Mouse (Mus musculus): ENCODE measurements around the gene C130073F10Rik. TPM values are rescaled to one million over a fixed set of nuclear protein-coding genes. Genes with fewer than 3 reads are reported as not detected.
"Not testable (repeated sequence)": the region's sequence is repeated elsewhere in the genome, so short reads cannot be mapped to it uniquely, and the experiment has no call there.

Gene C130073F10Rik
- polyA plus RNA-seq, 1 experiment from 2014 or later, result not detected

DNA sequence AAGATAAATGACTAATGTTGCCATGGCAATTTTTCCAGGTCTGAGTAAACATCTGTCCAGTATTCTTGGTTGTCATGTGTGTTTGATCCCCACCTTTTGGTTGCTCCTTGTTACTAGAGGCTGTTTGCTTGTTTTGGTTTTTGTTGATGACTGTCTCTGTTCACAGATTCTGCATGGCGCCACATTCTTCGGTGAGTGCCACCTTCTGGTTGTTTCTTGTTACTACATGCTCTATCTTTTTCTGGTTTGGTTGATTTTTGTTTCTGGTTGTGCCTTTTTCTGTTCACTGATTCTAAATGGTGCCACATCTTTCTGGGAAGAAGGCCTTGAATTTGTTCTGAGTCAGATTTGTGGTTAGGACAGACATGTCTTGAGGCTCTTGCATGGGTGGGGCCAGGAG, 42.7 kb downstream of the C130073F10Rik start:
- Histone ChIP-seq H3K4me2 (no peak overlapping the region), H3K9ac (ENCODE audit: low read length) (no peak overlapping the region), H3K27ac (ENCODE audit: low read depth, low read length) (no peak overlapping the region), H3K9me3 (ENCODE audit: control insufficient read depth, low read length) (peaks cover 7% of the 10 kb centered on the region; the same call in 1 of the 2 replicates), H3K27me3 (ENCODE audit: control insufficient read depth, insufficient read depth, low read length) (no peaks in the 10 kb centered on the region), H3K4me3 (ENCODE audit: low read depth, low read length) (no peak overlapping the region), H3K36me3 (ENCODE audit: control insufficient read depth, insufficient read depth, low read length) (no peaks in the 10 kb centered on the region), H3K4me1 (ENCODE audit: control insufficient read depth, insufficient read depth, low read length) (no peaks in the 10 kb centered on the region)
- DNase-seq (ENCODE audit: low spot score, missing footprints) (peak; percentile 83), ATAC-seq (ENCODE audit: low FRiP score) (no peak)
- 64% methylated on average over 2 of the region's 2 CpGs for WGBS

DNA sequence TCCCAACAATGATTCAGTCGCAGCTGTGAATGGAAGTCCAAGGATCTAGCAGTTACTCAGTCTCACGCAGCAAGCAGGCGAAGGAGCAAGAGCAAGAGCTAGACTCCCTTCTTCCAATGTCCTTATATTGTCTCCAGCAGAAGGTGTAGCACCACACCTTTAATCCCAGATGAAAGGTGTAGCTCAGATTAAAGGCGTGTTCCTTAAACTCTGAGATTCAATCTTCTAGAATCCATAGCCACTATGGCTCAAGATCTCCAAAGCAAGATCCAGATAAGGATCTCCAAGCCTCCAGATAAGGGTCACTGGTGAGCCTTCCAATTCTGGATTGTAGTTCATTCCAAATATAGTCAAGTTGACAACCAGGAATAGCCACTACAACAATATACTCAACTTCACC, 49.7 kb downstream of the C130073F10Rik start, which contains the start of gene B020004J07Rik:
B020004J07Rik (minus strand) TSS at position 101 of the 400 bp plus-strand sequence.
- not testable (repeated sequence) for H3K9ac ChIP-seq (ENCODE audit: low read length); H3K9me3 ChIP-seq (ENCODE audit: control insufficient read depth, low read length); H3K4me2 ChIP-seq; DNase-seq (ENCODE audit: low spot score, missing footprints); H3K4me1 ChIP-seq (ENCODE audit: control insufficient read depth, insufficient read depth, low read length); H3K27me3 ChIP-seq (ENCODE audit: control insufficient read depth, insufficient read depth, low read length); H3K27ac ChIP-seq (ENCODE audit: low read depth, low read length); H3K36me3 ChIP-seq (ENCODE audit: control insufficient read depth, insufficient read depth, low read length); H3K4me3 ChIP-seq (ENCODE audit: low read depth, low read length); ATAC-seq (ENCODE audit: low FRiP score)
- WGBS, result 88% methylated on average over 2 of the region's 4 CpGs

Other genes with a start within 250 kb of the C130073F10Rik start
- gene Leprot, start 246.1 kb downstream of the C130073F10Rik start, polyA plus RNA-seq (2014; fragmentation: Nextera tagmentation; extraction: Ambion mirVana), result 73.7 and 80.0 TPM in 2 replicates
- gene Lepr, start 176.4 kb downstream of the C130073F10Rik start, polyA plus RNA-seq (2014; fragmentation: Nextera tagmentation; extraction: Ambion mirVana), result 1.6 and 3.0 TPM in 2 replicates
- gene B020004J07Rik, start 49.8 kb downstream of the C130073F10Rik start, polyA plus RNA-seq (2014; fragmentation: Nextera tagmentation; extraction: Ambion mirVana), result not detected in 2 replicates
- not detected in 2 replicates for gene Gm12800, start 15.3 kb upstream of the C130073F10Rik start, polyA plus RNA-seq (2014; fragmentation: Nextera tagmentation; extraction: Ambion mirVana)
- gene Gm12794, start 46.6 kb upstream of the C130073F10Rik start, polyA plus RNA-seq (2014; fragmentation: Nextera tagmentation; extraction: Ambion mirVana), result not detected in 2 replicates
- not detected in 2 replicates for gene Gm12790, start 87.3 kb upstream of the C130073F10Rik start, polyA plus RNA-seq (2014; fragmentation: Nextera tagmentation; extraction: Ambion mirVana)
- not detected in 2 replicates for gene Gm12789, start 92.8 kb upstream of the C130073F10Rik start, polyA plus RNA-seq (2014; fragmentation: Nextera tagmentation; extraction: Ambion mirVana)
- 7.5 and 9.9 TPM in 2 replicates for gene Pde4b, start 193.8 kb upstream of the C130073F10Rik start, polyA plus RNA-seq (2014; fragmentation: Nextera tagmentation; extraction: Ambion mirVana)